Mouse (Mus musculus): Measurements from ENCODE around the gene Cdca8. TPM values are rescaled to one million over a fixed set of nuclear protein-coding genes. Genes with fewer than 3 reads are reported as not detected.

The Cdca8 gene
- polyA plus RNA-seq, 1 experiment from 2014 or later: 122 TPM

- Histone ChIP-seq H3K36me3 (ENCODE audit: control insufficient read depth, insufficient read depth) (peaks cover 19% of the 10 kb centered on the region), H3K9ac (ENCODE audit: low read length) (no peak overlapping the region), H3K27me3 (ENCODE audit: control insufficient read depth, insufficient read depth, low read length) (no peaks in the 10 kb centered on the region), H3K4me2 (ENCODE audit: low read depth, low read length) (no peak overlapping the region), H3K4me1 (ENCODE audit: control insufficient read depth, insufficient read depth, low read length) (peaks cover under 1% of the 10 kb centered on the region; the same call in 1 of the 2 replicates), H3K27ac (ENCODE audit: low read length) (no peak overlapping the region), H3K4me3 (ENCODE audit: low read length) (no peak overlapping the region), H3K9me3 (replicated peaks; ENCODE audit: control insufficient read depth, low read length) (no peaks in the 10 kb centered on the region)
- ATAC-seq (replicated peaks; ENCODE audit: extremely low read depth, insufficient read depth, low FRiP score): peak; percentile 32; the same call in 1 of the 2 replicates
- WGBS: 8% methylated on average over 4 of the region's 4 CpGs
Measured at GRCm38 (mm10) chr4:124943022-124943421, 3.9 kb upstream of the Cdca8 start.

DNA sequence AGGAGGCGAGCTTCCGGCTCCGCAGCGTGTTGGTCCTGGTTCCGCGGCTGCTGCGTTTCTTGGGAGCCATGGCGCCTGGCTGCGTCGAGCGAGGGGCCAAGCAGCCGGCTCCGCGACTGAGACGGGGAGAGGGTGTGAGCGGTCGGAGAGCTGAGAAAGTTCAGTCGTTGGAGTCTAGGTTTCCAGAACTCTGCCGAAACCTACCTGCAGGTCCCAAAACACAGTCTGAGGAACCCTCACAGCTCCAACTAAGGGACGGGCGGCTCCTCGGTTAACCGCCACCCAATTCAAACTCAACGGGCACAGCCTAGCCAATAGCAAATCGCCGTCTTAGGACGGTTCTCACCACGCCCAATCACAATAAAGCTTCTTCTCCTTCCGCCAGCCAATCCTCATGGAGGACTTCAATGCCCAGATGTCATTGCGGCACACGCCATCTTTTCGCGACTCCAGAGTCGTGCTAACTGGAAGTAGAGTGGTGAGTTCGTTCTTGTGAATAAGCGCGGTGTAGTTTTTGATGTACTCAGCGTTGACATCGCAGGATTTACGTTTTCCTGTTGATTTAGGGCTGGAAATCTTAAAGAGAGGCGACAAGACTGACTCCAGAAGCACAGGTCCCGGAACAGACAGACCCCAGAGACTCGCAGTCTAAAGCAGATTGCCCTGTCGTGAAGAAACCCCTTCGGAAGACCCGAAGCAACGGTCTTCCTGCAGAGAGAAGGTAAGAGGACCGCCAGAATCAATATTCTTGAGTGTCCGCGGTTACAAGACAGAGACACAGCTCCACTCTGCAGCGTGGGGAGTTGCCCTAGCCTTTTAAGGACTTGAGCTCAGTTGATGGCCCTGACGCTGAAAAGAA lies 2.3 kb downstream of the Cdca8 start, which contains the start of gene 9930104L06Rik:
Gene 9930104L06Rik (plus strand): TSS at position 436 of the 859 bp plus-strand sequence.
- peak within 1 kb of the TSS; percentile 85 for H3K4me3 ChIP-seq (ENCODE audit: low read length)
- H3K27me3 ChIP-seq (ENCODE audit: control insufficient read depth, insufficient read depth, low read length): no peaks in the 10 kb centered on the region
- peaks cover 17% of the 10 kb centered on the region for H3K36me3 ChIP-seq (ENCODE audit: control insufficient read depth, insufficient read depth)
- H3K9me3 ChIP-seq (replicated peaks; ENCODE audit: control insufficient read depth, low read length): no peaks in the 10 kb centered on the region
- peak; percentile 99 for ATAC-seq (replicated peaks; ENCODE audit: extremely low read depth, insufficient read depth, low FRiP score)
- peak within 1 kb of the TSS; percentile 86 for H3K9ac ChIP-seq (ENCODE audit: low read length)
- WGBS: under 1% methylated on average over 52 of the region's 52 CpGs
- peak within 1 kb of the TSS; percentile 65 for H3K27ac ChIP-seq (ENCODE audit: low read length)
- peaks cover 20% of the 10 kb centered on the region for H3K4me1 ChIP-seq (ENCODE audit: control insufficient read depth, insufficient read depth, low read length)
- peak within 1 kb of the TSS; percentile 91 for H3K4me2 ChIP-seq (ENCODE audit: low read depth, low read length)

GRCm38 (mm10) chr4:124928102-124928501 lies 11.0 kb downstream of the Cdca8 start:
- Histone ChIP-seq H3K4me3 (ENCODE audit: low read length) (no peak overlapping the region), H3K4me1 (ENCODE audit: control insufficient read depth, insufficient read depth, low read length) (no peaks in the 10 kb centered on the region)
- 89% methylated on average over 5 of the region's 5 CpGs for WGBS

DNA sequence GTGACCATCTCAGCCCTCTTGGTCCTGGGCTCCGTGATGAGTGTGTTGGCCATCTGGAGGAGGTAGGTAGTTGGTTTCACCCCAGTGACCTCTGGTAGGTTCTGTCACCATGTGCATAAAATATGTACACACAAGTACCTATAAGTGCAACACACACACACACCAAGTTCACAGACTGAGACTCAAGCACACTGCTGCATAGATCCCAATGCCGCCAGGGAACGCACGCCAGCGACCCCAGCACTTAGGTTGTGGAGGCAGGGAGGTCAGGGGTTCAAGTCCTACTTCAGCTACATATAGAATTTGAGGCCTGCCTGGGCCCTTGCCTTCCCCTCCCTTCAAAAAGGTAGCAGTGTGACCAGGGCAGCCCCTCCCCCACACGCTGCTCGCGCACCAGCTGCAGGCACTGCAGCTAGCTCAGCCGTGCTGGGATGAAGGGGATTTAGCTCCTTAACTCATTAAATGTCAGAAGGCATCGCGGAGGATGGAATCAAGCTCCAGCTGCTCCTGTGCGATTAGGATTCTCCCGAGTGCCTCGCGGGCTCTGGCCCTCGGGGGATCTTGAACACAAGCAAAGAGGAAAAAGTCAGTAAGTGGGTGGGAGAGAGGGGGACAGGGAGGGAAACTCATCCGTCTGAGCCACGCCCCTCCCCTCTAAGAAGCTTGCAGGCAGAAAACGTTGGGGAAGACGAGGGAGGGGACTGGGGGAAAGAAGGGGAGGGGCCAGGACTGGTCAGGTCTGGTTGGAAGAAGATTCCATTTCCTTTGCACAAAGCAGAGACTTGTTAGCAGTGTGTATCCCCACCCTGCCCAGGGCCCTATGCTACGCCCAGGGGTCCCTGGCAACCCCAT lies 32.9 kb downstream of the Cdca8 start:
- Histone ChIP-seq H3K9ac (ENCODE audit: low read length) (no peak overlapping the region; the same call in 1 of the 2 replicates), H3K4me3 (ENCODE audit: low read length) (0 out of 2 replicates have a peak overlapping the region, but pooled peaks have one; percentile 8)
- WGBS: 8% methylated on average over 21 of the region's 21 CpGs

More at GRCm38 (mm10) chr4:124928102-124928501, 11.0 kb downstream of the Cdca8 start:
- Histone ChIP-seq H3K9ac (ENCODE audit: low read length) (no peak overlapping the region), H3K36me3 (ENCODE audit: control insufficient read depth, insufficient read depth) (peaks cover 53% of the 10 kb centered on the region), H3K27ac (ENCODE audit: low read length) (no peak overlapping the region), H3K4me2 (ENCODE audit: low read depth, low read length) (no peak overlapping the region), H3K27me3 (ENCODE audit: control insufficient read depth, insufficient read depth, low read length) (no peaks in the 10 kb centered on the region), H3K9me3 (replicated peaks; ENCODE audit: control insufficient read depth, low read length) (no peaks in the 10 kb centered on the region)
- ATAC-seq (replicated peaks; ENCODE audit: extremely low read depth, insufficient read depth, low FRiP score): no peak

GRCm38 (mm10) chr4:124905417-124905816 lies 33.7 kb downstream of the Cdca8 start:
- ATAC-seq (replicated peaks; ENCODE audit: extremely low read depth, insufficient read depth, low FRiP score): no peak
- H3K36me3 ChIP-seq (ENCODE audit: control insufficient read depth, insufficient read depth): no peaks in the 10 kb centered on the region
- no peaks in the 10 kb centered on the region for H3K9me3 ChIP-seq (replicated peaks; ENCODE audit: control insufficient read depth, low read length)
- no peak overlapping the region for H3K4me2 ChIP-seq (ENCODE audit: low read depth, low read length)
- peaks cover 6% of the 10 kb centered on the region for H3K4me1 ChIP-seq (ENCODE audit: control insufficient read depth, insufficient read depth, low read length)
- peaks cover 14% of the 10 kb centered on the region for H3K27me3 ChIP-seq (ENCODE audit: control insufficient read depth, insufficient read depth, low read length)
- 60% methylated on average over 4 of the region's 4 CpGs for WGBS
- no peak overlapping the region for H3K27ac ChIP-seq (ENCODE audit: low read length)
- H3K9ac ChIP-seq (ENCODE audit: low read length): no peak overlapping the region
- H3K4me3 ChIP-seq (ENCODE audit: low read length): no peak overlapping the region

More for the DNA sequence above, 32.9 kb downstream of the Cdca8 start:
- no peak overlapping the region for H3K27ac ChIP-seq (ENCODE audit: low read length)
- no peaks in the 10 kb centered on the region; the same call in 1 of the 2 replicates for H3K9me3 ChIP-seq (replicated peaks; ENCODE audit: control insufficient read depth, low read length)
- H3K4me2 ChIP-seq (ENCODE audit: low read depth, low read length): peak overlapping the region; percentile 49; the same call in 1 of the 2 replicates
- H3K4me1 ChIP-seq (ENCODE audit: control insufficient read depth, insufficient read depth, low read length): peaks cover 6% of the 10 kb centered on the region
- no peaks in the 10 kb centered on the region for H3K36me3 ChIP-seq (ENCODE audit: control insufficient read depth, insufficient read depth)
- peaks cover 14% of the 10 kb centered on the region for H3K27me3 ChIP-seq (ENCODE audit: control insufficient read depth, insufficient read depth, low read length)
- no peak for ATAC-seq (replicated peaks; ENCODE audit: extremely low read depth, insufficient read depth, low FRiP score)

DNA sequence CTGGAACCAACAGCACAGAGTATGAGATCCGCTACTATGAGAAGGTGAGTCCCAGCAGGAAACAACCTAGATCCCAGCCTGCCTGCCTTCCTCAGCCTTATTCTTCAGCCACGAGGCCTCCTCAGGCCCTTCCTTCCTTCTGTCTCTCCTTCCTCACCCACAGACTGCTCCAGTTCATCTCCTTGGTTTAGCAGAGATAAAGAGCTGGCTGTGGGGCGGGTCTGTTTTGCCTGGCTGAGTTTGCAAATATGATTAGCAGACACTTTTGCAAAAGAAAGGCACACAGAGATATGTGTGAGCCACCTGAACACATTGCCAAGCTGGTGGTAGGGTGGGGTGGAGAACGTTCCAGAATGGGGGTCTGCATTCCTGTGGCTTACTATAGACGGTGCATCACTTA lies 39.2 kb downstream of the Cdca8 start:
- no peak overlapping the region for H3K4me3 ChIP-seq (ENCODE audit: low read length)
- no peak overlapping the region for H3K27ac ChIP-seq (ENCODE audit: low read length)
- H3K9me3 ChIP-seq (replicated peaks; ENCODE audit: control insufficient read depth, low read length): no peaks in the 10 kb centered on the region
- WGBS: 45% methylated on average over 5 of the region's 5 CpGs
- no peak overlapping the region for H3K4me2 ChIP-seq (ENCODE audit: low read depth, low read length)
- no peaks in the 10 kb centered on the region for H3K36me3 ChIP-seq (ENCODE audit: control insufficient read depth, insufficient read depth)
- no peaks in the 10 kb centered on the region for H3K4me1 ChIP-seq (ENCODE audit: control insufficient read depth, insufficient read depth, low read length)
- H3K9ac ChIP-seq (ENCODE audit: low read length): no peak overlapping the region
- ATAC-seq (replicated peaks; ENCODE audit: extremely low read depth, insufficient read depth, low FRiP score): no peak
- peaks cover 31% of the 10 kb centered on the region for H3K27me3 ChIP-seq (ENCODE audit: control insufficient read depth, insufficient read depth, low read length)

- H3K4me1 ChIP-seq (ENCODE audit: control insufficient read depth, insufficient read depth, low read length): no peaks in the 10 kb centered on the region
- H3K27me3 ChIP-seq (ENCODE audit: control insufficient read depth, insufficient read depth, low read length): peaks cover 43% of the 10 kb centered on the region
- H3K4me2 ChIP-seq (ENCODE audit: low read depth, low read length): no peak overlapping the region
- no peak overlapping the region for H3K4me3 ChIP-seq (ENCODE audit: low read length)
- H3K9me3 ChIP-seq (replicated peaks; ENCODE audit: control insufficient read depth, low read length): no peaks in the 10 kb centered on the region
- H3K36me3 ChIP-seq (ENCODE audit: control insufficient read depth, insufficient read depth): no peaks in the 10 kb centered on the region
- no peak for ATAC-seq (replicated peaks; ENCODE audit: extremely low read depth, insufficient read depth, low FRiP score)
- H3K27ac ChIP-seq (ENCODE audit: low read length): no peak overlapping the region
- H3K9ac ChIP-seq (ENCODE audit: low read length): no peak overlapping the region
- WGBS: 53% methylated on average over 10 of the region's 10 CpGs
Measured at GRCm38 (mm10) chr4:124898428-124898827, 40.7 kb downstream of the Cdca8 start.

GRCm38 (mm10) chr4:124894508-124895428 lies 44.3 kb downstream of the Cdca8 start:
- peak overlapping the region; percentile 50 for H3K4me3 ChIP-seq (ENCODE audit: low read length)
- 0 out of 2 replicates have a peak, but pooled peaks have one; percentile 23 for ATAC-seq (replicated peaks; ENCODE audit: extremely low read depth, insufficient read depth, low FRiP score)
- no peaks in the 10 kb centered on the region for H3K36me3 ChIP-seq (ENCODE audit: control insufficient read depth, insufficient read depth)
- H3K4me2 ChIP-seq (ENCODE audit: low read depth, low read length): peak overlapping the region; percentile 73
- H3K9me3 ChIP-seq (replicated peaks; ENCODE audit: control insufficient read depth, low read length): no peaks in the 10 kb centered on the region
- peaks cover 62% of the 10 kb centered on the region for H3K27me3 ChIP-seq (ENCODE audit: control insufficient read depth, insufficient read depth, low read length)
- no peaks in the 10 kb centered on the region for H3K4me1 ChIP-seq (ENCODE audit: control insufficient read depth, insufficient read depth, low read length)
- no peak overlapping the region for H3K27ac ChIP-seq (ENCODE audit: low read length)
- H3K9ac ChIP-seq (ENCODE audit: low read length): no peak overlapping the region
- WGBS: 1% methylated on average over 83 of the region's 83 CpGs
